Mouse (Mus musculus) limb, embryonic 10.5 days (tissue): ENCODE data around the gene Mdfi. TPM values are rescaled to one million over a fixed set of nuclear protein-coding genes. Genes with fewer than 3 reads are reported as not detected.
"Not testable (repeated sequence)": the region's sequence is repeated elsewhere in the genome, so short reads cannot be mapped to it uniquely, and the experiment has no call there.

ENCODE experiments used
- DNase-seq: peaks from one replicate; pipeline ENCODE4 v3.0.0-alpha.2; 2017; ENCODE audit warnings: low spot score
- H3K27ac ChIP-seq: fragments of 300-500 bp; sonication (generic); 2 replicates; pipeline ENCODE4 v1.5.1; 2016; ENCODE audit warnings: mild to moderate bottlenecking
- H3K27me3 ChIP-seq: fragments of 300-500 bp; sonication (generic); 2 replicates; pipeline ENCODE4 v1.6.1; 2016; ENCODE audit warnings: low read depth, mild to moderate bottlenecking; ENCODE audit not compliant: poor library complexity, severe bottlenecking
- H3K36me3 ChIP-seq: fragments of 300-500 bp; sonication (generic); 2 replicates; pipeline ENCODE4 v1.6.1; 2016; ENCODE audit warnings: mild to moderate bottlenecking, moderate library complexity
- H3K4me1 ChIP-seq: fragments of 300-500 bp; sonication (generic); 2 replicates; pipeline ENCODE4 v1.6.1; 2016
- H3K4me3 ChIP-seq: fragments of 300-500 bp; sonication (generic); 2 replicates; pipeline ENCODE4 v1.5.1; 2016; ENCODE audit warnings: mild to moderate bottlenecking, moderate library complexity
- H3K9me3 ChIP-seq: fragments of 300-500 bp; sonication (generic); replicated peaks from 2 replicates; pipeline ENCODE4 v1.6.1; 2016; ENCODE audit warnings: mild to moderate bottlenecking
- WGBS: fragments of 180-500 bp; shearing (Covaris S2); methylation state at CpG from one replicate; pipeline ENCODE4 v1.1.7; 2016; 5-methylcytosine and 5-hydroxymethylcytosine counted together
- polyA plus RNA-seq: library from polyadenylated mRNA; unstranded; fragments of >200 nt; fragmentation: Nextera tagmentation; extraction: Ambion mirVana; gene quantifications from 2 replicates; pipeline ENCODE4 v1.2.1, GENCODE M21; 2016

Gene Mdfi
- polyA plus RNA-seq, 1 experiment from 2014 or later, result 21.6 TPM

DNA sequence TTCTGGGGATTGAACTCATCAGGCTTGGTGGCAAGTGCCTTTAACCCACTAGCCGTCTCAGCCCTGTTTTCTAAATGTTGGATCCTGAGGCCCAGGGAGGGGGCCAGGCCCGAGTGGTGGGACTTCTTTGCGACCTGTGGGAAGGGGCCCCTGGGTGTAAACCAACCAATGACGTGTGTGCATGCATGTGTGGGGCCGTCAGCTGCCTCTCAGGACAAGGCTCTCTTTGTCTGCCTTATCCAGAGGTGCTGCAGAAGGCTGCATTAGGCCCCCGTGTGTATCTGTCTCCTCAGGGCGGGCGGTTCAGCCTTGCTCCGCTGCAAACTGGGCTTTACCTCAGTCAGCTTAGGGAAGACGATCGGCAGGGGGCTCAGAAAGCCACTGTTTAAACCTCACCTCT, 28.9 kb upstream of the Mdfi start:
- Histone ChIP-seq H3K4me1 (peaks cover 44% of the 10 kb centered on the region), H3K27ac (peak overlapping the region; percentile 71; the same call in 1 of the 2 replicates), H3K27me3 (peaks cover 21% of the 10 kb centered on the region), H3K36me3 (peaks cover 23% of the 10 kb centered on the region), H3K4me3 (peak overlapping the region; percentile 18; the same call in 1 of the 2 replicates), H3K9me3 (no peaks in the 10 kb centered on the region)
- no peak for DNase-seq
- 35% methylated on average over 11 of the region's 11 CpGs for WGBS

DNA sequence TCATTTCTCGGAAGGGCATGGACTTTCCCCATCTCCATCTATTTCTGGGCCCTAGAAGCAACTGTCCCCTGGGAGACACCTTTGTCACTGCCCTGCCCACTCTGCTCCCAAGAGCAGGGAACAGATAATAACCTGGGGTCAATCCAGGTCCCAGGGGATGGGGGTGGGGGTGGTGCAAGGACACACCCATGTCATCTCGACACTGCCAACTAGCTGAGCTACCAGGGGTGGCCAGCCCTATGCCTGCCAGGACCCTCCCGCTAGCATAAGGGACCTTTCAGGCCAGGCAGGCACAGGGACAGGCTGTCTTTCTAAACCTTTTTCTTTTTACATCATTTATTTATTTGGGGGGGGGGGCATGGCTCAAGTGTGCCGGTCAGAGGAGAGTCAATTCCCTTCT, 28.5 kb upstream of the Mdfi start:
- no peak for DNase-seq
- 75% methylated on average over 4 of the region's 4 CpGs for WGBS
- Histone ChIP-seq H3K4me1 (peaks cover 40% of the 10 kb centered on the region), H3K4me3 (peak overlapping the region; percentile 18; the same call in 1 of the 2 replicates), H3K27me3 (peaks cover 17% of the 10 kb centered on the region), H3K27ac (peak overlapping the region; percentile 71; the same call in 1 of the 2 replicates), H3K9me3 (no peaks in the 10 kb centered on the region), H3K36me3 (peaks cover 18% of the 10 kb centered on the region)

DNA sequence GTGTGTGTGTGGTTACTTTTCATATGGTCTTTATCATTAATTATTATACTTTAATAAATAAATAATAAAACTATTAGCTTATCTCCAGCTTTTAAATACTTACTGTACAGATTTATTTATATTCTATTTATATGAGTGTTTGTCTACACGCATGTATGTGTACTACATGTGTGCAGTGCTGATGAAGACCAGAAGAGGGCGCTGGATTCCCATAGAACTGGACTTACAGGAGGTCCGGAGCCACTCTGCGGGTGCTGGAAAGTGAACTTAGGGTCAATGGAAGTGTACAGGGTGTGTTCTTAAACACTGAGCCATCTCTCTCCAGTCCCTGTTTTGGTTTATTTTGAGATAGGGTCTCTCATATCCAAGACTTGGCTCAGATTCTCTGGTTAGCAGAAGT, 21.1 kb upstream of the Mdfi start:
- no peak for DNase-seq
- Histone ChIP-seq H3K36me3 (no peaks in the 10 kb centered on the region), H3K4me1 (peaks cover 16% of the 10 kb centered on the region), H3K4me3 (no peak overlapping the region), H3K27me3 (peaks cover 19% of the 10 kb centered on the region), H3K9me3 (0 out of 2 replicates have a peak, but pooled peaks cover 3% of the 10 kb centered on the region), H3K27ac (no peak overlapping the region)
- WGBS, result 77% methylated on average over 4 of the region's 4 CpGs

DNA sequence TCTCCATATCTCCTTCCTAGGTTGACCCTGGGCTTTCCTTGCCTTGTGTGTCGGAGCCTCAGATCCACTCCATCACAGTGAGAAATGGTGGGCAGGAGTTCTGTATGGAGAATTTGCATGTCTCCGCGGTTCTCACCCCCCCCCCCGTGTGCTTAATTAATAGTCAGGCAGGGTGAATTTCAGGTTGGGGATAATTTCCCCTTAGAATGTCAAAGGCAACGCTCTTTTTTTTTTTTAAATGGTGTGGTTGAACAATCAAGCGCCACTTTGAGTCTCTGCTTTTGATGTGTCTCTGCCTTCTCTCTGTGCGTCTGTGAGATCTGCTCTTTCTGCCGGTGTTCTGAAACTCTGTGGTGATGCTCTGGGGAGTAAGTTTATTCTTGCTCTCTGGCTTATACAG, 20.4 kb upstream of the Mdfi start:
- Histone ChIP-seq H3K27me3 (peaks cover 19% of the 10 kb centered on the region), H3K9me3 (0 out of 2 replicates have a peak, but pooled peaks cover 3% of the 10 kb centered on the region), H3K4me1 (peaks cover 13% of the 10 kb centered on the region), H3K4me3 (no peak overlapping the region), H3K36me3 (no peaks in the 10 kb centered on the region), H3K27ac (no peak overlapping the region)
- no peak for DNase-seq
- 81% methylated on average over 8 of the region's 8 CpGs for WGBS

DNA sequence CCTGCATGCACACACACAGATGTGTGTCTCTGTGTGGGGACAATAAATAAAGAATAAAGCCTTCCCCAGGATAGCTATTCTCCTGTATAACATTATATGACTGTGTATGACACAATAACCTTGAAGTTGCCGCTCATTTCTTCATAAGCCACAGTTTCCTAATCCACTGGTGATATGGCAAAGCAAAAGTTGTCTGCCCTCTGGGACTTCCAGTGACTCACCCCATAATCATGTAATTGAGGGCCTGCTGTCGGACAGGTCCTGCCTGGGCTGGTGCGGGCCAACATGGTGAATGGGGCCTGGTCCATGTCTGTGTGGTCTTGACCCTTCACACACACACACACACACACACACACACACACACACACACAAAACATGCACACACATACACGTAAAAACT, 19.3 kb upstream of the Mdfi start:
- H3K36me3 ChIP-seq, result no peaks in the 10 kb centered on the region

DNA sequence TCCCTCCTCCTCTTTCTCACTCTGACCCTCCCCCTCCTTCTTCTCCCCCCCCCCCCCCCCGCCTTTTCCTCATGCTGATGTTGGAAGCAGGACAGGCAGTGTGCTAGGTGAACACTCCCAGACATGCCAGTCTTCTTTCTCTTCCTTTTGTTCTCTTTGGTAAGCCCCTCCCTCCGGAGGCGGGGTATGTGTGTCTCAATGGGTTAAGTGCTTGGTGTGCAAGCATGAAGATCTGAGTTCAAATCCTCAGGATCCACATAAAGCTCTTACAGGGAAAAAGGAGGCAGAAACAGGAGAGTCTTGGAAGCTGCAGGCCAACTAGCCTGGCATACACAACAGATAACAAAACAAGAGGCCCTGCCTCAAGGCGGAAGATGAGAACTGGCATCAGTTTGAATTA, 18.8 kb upstream of the Mdfi start:
- WGBS, result 93% methylated on average over 3 of the region's 4 CpGs
- 0 out of 2 replicates have a peak, but pooled peaks cover 3% of the 10 kb centered on the region for H3K9me3 ChIP-seq
- peaks cover 19% of the 10 kb centered on the region for H3K27me3 ChIP-seq
- no peak for DNase-seq
- no peak overlapping the region for H3K27ac ChIP-seq
- H3K4me3 ChIP-seq, result no peak overlapping the region
- H3K4me1 ChIP-seq, result peaks cover 13% of the 10 kb centered on the region
- H3K36me3 ChIP-seq, result no peaks in the 10 kb centered on the region

More for the DNA sequence above, 19.3 kb upstream of the Mdfi start:
- WGBS, result 86% methylated on average over 4 of the region's 4 CpGs
- Histone ChIP-seq H3K4me1 (peaks cover 13% of the 10 kb centered on the region), H3K27me3 (peaks cover 19% of the 10 kb centered on the region), H3K4me3 (no peak overlapping the region), H3K27ac (no peak overlapping the region), H3K9me3 (0 out of 2 replicates have a peak, but pooled peaks cover 3% of the 10 kb centered on the region)
- DNase-seq, result no peak

DNA sequence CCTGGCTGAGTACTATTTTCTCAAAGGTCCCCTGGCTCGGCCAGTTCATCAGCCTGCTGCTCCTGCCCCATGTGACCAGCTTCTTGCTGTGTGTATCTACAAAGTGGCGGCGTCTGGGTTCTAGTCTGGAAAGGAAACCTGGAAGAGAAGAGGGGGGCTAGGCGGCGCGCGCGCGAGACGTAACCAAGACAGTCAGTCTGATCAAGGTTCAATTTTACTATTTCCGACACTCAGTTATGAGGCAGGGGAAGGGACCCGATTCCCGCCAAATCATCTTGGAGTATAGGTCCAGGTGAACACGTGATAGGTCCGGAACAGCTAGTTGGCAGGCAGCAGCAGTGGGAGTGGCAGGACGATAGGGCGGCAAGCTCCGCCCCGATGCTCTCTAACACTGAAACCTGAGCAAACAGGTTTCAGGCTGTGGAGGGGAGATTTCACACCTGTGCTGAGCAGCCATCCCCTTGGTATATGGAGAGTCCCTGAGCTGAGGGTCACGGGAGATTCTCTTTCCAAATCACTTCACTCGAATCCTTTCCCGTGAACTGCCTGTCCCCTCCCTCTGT, 17.4 kb upstream of the Mdfi start:
- H3K9me3 ChIP-seq, H3K36me3 ChIP-seq: not testable (repeated sequence)
- 10% methylated on average over 22 of the region's 22 CpGs for WGBS
- peak overlapping the region; percentile 41 for H3K4me3 ChIP-seq
- peaks cover 13% of the 10 kb centered on the region for H3K4me1 ChIP-seq
- peaks cover 19% of the 10 kb centered on the region for H3K27me3 ChIP-seq
- H3K27ac ChIP-seq, result peak overlapping the region; percentile 75
- peak; percentile 63 for DNase-seq

DNA sequence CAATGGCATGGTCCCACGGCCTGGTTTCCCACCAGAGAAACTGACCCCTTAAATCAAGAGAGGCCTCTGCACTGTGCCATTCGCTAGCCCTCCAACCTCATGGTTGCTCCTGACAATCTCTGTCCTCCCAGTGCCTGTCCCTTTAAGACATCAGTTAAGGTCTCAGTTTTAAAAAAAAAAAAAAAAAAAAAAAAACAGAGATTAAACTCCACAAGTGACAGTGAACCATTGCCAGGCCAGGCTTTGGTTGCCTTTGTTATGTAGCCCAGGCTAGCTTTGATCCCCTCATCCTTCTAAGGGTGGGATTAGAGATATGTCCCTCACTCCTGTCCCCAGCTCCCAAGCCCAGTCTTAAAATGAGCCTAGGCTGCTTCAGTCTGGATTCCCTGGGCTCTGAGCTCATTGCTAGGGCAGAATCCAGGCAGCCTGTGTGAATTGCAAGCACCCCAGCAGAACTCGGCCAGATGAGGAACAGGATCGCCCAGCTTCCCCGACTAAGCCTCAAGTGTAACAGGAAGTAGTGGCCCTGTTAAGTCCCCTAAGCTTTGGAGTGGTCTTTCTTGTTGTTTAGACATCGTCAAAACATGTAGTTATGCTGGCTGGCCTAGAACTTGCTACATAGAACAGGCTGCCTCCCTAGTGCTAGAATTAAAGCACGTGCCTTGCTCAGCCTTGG, 16.3 kb upstream of the Mdfi start:
- Histone ChIP-seq H3K27ac (no peak overlapping the region), H3K36me3 (no peaks in the 10 kb centered on the region), H3K9me3 (0 out of 2 replicates have a peak, but pooled peaks cover 3% of the 10 kb centered on the region), H3K4me1 (peaks cover 13% of the 10 kb centered on the region), H3K4me3 (no peak overlapping the region), H3K27me3 (peaks cover 19% of the 10 kb centered on the region)
- 82% methylated on average over 7 of the region's 7 CpGs for WGBS
- DNase-seq, result no peak

DNA sequence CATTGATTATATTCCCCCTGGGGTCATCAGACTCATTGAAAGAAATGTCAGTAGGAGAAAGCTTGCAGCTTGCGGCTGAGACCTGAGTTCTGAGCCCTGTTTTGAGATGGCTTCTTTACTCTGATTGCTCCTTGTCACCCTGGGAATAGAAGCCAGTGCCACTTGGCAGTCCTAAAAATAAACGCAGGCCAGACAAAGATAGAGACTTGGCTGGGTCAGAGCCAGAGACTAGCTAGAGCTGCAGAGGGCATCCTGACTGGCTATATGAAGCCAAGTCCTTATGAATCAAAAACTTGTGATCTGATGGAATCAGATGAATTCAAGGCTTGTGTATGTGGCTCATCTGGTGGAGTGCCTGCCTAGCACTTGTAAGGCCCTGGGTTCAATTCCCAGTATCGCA, 15.5 kb upstream of the Mdfi start:
- Histone ChIP-seq H3K9me3 (no peaks in the 10 kb centered on the region), H3K36me3 (no peaks in the 10 kb centered on the region), H3K27me3 (peaks cover 19% of the 10 kb centered on the region), H3K27ac (no peak overlapping the region), H3K4me1 (peaks cover 13% of the 10 kb centered on the region), H3K4me3 (no peak overlapping the region)
- WGBS, result 81% methylated on average over 3 of the region's 3 CpGs
- DNase-seq, result no peak

DNA sequence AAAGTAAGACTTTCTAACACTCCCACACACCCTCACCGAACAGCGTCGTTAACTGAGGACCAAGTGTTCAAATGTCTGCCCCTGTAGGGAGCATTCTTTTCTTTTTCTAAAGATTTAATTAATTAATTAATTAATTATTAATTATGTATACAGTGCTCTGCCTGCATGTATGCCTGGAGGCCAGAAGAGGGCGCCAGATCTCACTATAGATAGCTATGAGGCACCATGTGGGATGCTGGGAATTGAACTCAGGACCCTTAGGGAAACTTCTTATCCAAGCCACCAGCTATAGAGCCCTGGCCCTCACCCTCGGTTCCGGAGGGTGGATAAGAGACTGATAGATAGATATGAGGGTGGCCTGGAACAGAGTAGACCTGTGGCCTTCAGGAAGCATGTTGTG, 13.5 kb upstream of the Mdfi start:
- no peaks in the 10 kb centered on the region for H3K9me3 ChIP-seq
- 86% methylated on average over 6 of the region's 6 CpGs for WGBS
- H3K4me1 ChIP-seq, result peaks cover 13% of the 10 kb centered on the region
- no peak overlapping the region for H3K4me3 ChIP-seq
- H3K27me3 ChIP-seq, result peaks cover 18% of the 10 kb centered on the region
- no peak for DNase-seq
- H3K27ac ChIP-seq, result no peak overlapping the region
- H3K36me3 ChIP-seq, result no peaks in the 10 kb centered on the region

DNA sequence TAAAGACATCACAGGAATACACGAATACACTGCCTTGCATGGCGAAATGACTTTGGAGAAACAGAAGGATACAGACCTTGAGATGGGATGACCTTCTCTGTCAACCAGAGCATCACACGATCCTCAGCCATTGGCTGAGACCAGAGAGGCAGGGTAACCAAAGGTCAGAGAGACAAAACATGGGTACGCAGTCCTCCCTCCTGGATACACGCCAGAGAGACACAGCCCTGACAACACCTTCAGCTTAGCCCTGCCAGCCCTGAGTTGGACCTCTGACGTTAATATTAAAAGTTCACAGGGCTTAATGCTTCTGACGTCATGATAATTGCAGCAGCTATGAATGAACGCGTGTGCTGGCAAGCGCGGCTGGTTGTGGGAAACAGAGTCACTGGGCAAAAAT, 11.1 kb upstream of the Mdfi start:
- no peaks in the 10 kb centered on the region for H3K36me3 ChIP-seq
- WGBS, result 89% methylated on average over 11 of the region's 11 CpGs

DNA sequence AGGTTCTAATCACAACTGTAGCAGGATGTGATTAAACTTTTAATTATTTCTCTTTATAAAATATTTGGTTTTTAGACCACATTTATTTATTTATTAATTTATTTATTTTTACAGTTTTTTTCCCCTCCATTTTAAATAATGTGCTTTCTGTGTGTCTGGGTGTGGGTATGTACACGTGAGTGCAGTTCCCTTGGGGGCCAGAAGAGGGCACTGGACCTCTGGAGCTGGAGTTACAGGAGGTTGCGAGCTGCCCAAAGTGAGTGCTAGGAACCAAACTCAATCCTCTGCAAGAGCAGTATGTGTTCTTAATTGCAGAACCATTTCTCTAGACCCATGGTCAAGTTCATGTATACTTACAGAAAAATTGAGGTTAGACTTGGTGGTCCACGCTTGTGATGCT, 9.0 kb upstream of the Mdfi start:
- no peaks in the 10 kb centered on the region for H3K9me3 ChIP-seq
- DNase-seq, result no peak
- H3K4me3 ChIP-seq, result no peak overlapping the region
- WGBS, result 94% methylated on average over 3 of the region's 3 CpGs
- H3K4me1 ChIP-seq, result 0 out of 2 replicates have a peak, but pooled peaks cover 5% of the 10 kb centered on the region
- H3K36me3 ChIP-seq, result no peaks in the 10 kb centered on the region
- H3K27ac ChIP-seq, result no peak overlapping the region
- no peaks in the 10 kb centered on the region for H3K27me3 ChIP-seq

More for the DNA sequence above, 11.1 kb upstream of the Mdfi start:
- no peaks in the 10 kb centered on the region for H3K27me3 ChIP-seq
- 0 out of 2 replicates have a peak, but pooled peaks cover 5% of the 10 kb centered on the region for H3K4me1 ChIP-seq
- no peak overlapping the region for H3K4me3 ChIP-seq
- no peak overlapping the region for H3K27ac ChIP-seq
- H3K9me3 ChIP-seq, result no peaks in the 10 kb centered on the region
- DNase-seq, result no peak

DNA sequence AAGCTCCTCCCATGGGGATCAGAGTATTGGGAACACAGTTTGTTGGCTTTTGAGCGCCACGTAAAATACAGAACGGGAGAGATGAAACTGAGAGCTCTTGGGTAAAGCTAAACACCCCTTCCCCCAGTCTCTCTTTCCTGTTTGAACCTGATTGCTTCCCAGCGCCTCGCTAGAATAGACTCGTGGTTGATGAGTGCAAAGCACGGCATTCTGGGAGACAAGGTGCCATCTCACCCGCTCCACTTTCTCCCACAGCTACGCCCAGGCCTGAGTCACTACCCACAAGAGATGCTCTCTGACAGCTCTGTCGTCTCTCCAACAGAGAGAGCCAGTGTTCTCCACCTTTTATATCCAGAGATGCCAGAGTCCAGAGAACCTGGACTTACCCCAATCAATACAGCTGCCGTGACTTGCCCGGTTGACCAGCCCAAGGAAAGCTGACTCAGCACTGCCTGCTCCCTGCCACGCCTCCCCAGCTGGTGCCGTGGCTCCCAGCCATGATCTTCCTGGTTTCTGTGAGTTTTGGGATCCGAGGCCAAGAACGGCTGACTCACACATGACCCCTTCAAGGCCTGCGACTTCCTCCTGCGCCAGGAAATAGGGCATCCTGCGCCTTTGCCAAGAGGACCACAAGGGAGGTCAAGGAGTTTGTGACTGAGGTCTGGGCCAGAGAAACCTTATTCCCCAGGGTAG, 7.6 kb upstream of the Mdfi start:
- no peak overlapping the region for H3K4me3 ChIP-seq
- no peaks in the 10 kb centered on the region for H3K36me3 ChIP-seq
- WGBS, result 78% methylated on average over 19 of the region's 19 CpGs
- no peak overlapping the region for H3K27ac ChIP-seq
- no peak for DNase-seq
- peaks cover 15% of the 10 kb centered on the region for H3K4me1 ChIP-seq
- H3K27me3 ChIP-seq, result peaks cover 4% of the 10 kb centered on the region; the same call in 1 of the 2 replicates
- H3K9me3 ChIP-seq, result no peaks in the 10 kb centered on the region
